Mouse (Mus musculus) liver, adult 2 months (tissue): ENCODE data around the gene Mnat1. TPM values are rescaled to one million over a fixed set of nuclear protein-coding genes. Genes with fewer than 3 reads are reported as not detected.
A peak's percentile ranks its signal among the peaks of the same experiment; 100 is the strongest.

ENCODE experiments used
- DNase-seq: peaks from one replicate; pipeline ENCODE4 v3.0.0-alpha.2; 2011; ENCODE audit warnings: low read depth, low spot score; ENCODE audit errors: extremely low read depth
- H3K27ac ChIP-seq: fragments of 200-500 bp; replicated peaks from 2 replicates; pipeline ENCODE4 v1.5.1; 2012; ENCODE audit warnings: low read depth, mild to moderate bottlenecking, control low read depth, inconsistent platforms, low read length; ENCODE audit not compliant: insufficient read depth
- H3K27me3 ChIP-seq: fragments of 200-500 bp; 2 replicates; pipeline ENCODE4 v1.6.1; 2012; ENCODE audit warnings: mild to moderate bottlenecking, moderate library complexity, low read length, inconsistent platforms; ENCODE audit not compliant: control insufficient read depth, insufficient read depth
- H3K36me3 ChIP-seq: fragments of 200-500 bp; 2 replicates; pipeline ENCODE4 v1.6.1; 2012; ENCODE audit warnings: low read length, inconsistent platforms; ENCODE audit not compliant: control insufficient read depth, insufficient read depth
- H3K4me1 ChIP-seq: fragments of 200-500 bp; 2 replicates; pipeline ENCODE4 v1.6.1; 2011; ENCODE audit warnings: low read length; ENCODE audit not compliant: control insufficient read depth, insufficient read depth
- H3K4me3 ChIP-seq: fragments of 200-500 bp; 2 replicates; pipeline ENCODE4 v1.5.1; 2011; ENCODE audit warnings: low read depth, mild to moderate bottlenecking, control low read depth, low read length, moderate library complexity; ENCODE audit not compliant: insufficient read depth
- H3K79me2 ChIP-seq: fragments of 200-500 bp; 2 replicates; pipeline ENCODE4 v1.6.1; 2012; ENCODE audit warnings: inconsistent platforms, mild to moderate bottlenecking, low read length, moderate library complexity; ENCODE audit not compliant: control insufficient read depth, insufficient read depth
- H3K9ac ChIP-seq: fragments of 200-500 bp; 2 replicates; pipeline ENCODE4 v1.6.1; 2012; ENCODE audit warnings: low read depth, mild to moderate bottlenecking, control low read depth, inconsistent platforms, low read length
- CTCF ChIP-seq: fragments of 200-500 bp; IDR thresholded peaks from 2 replicates; pipeline ENCODE4 v1.5.1; 2011; ENCODE audit warnings: low read depth, low read length, control low read depth
- POLR2A ChIP-seq: fragments of 200-500 bp; IDR thresholded peaks from 2 replicates; pipeline ENCODE4 v1.6.1; 2011; ENCODE audit warnings: low read length, control low read depth; ENCODE audit not compliant: insufficient read depth; ENCODE audit errors: extremely low read depth
- WGBS: fragments of 180-500 bp; shearing (Covaris S2); methylation state at CpG from one replicate; pipeline ENCODE4 v1.1.7; 2018; 5-methylcytosine and 5-hydroxymethylcytosine counted together
- polyA plus RNA-seq: library from polyadenylated mRNA; depleted of rRNA; stranded (reverse); fragments of >200 nt; gene quantifications from 2 replicates; pipeline ENCODE4 v1.2.3, GENCODE M21; 2012
- total RNA-seq: library from RNA; depleted of rRNA; stranded (reverse); fragments of >200 nt; gene quantifications from 2 replicates; pipeline ENCODE4 v1.2.3, GENCODE M21; 2014

Gene Mnat1
- total and polyA plus RNA-seq, 2 experiments = 3.4 to 10.6 TPM

DNA sequence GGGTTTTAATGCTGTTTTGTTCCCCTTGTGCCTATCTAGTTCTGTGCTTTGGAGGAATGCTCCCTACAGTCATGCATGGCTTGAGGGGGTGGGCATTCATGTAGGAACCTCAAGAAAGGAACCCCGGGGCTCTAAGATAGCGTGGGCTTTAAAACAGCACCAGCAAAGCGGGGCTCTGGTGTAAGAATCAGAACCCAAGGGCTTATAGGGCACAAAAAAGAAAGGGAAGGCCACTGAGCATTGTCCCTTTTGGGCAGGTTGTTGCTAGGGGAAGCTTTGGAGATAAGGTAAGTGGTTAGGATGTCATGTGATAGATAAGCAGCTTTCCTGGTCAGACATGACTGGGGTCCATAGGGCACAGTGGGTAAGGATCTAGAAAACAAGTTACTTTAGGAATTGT is 165.1 kb downstream of the Mnat1 start:
- no peak overlapping the region for H3K9ac ChIP-seq
- TF ChIP-seq POLR2A = no peak
- no peak for TF ChIP-seq CTCF
- WGBS = 86% methylated on average over 3 of the region's 3 CpGs

DNA sequence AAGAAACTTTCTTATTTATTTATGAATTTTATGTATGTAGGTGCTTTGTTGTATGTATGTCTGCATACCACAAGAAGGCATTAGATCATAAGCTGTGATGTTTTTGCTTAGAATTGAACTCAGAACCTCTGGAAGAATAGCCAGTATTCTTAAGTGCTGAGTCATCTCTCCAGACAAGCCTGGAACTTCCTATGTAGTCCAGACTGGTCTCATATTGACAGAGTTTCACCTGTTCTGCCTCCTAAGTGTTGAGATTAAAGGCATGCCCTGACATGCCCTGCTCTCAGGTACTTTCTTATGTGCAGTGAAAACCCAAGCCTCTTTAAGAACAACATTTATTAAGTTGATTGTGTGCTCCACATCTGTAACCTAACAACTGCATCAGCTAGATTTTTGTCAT is 171.4 kb downstream of the Mnat1 start:
- peaks cover 2% of the 10 kb centered on the region; the same call in 1 of the 2 replicates for H3K79me2 ChIP-seq
- no peaks in the 10 kb centered on the region for H3K27me3 ChIP-seq
- H3K9ac ChIP-seq = no peak overlapping the region
- DNase-seq = no peak
- no peak overlapping the region for H3K27ac ChIP-seq
- TF ChIP-seq POLR2A (no peak), CTCF (no peak)
- no peak overlapping the region for H3K4me3 ChIP-seq
- no peaks in the 10 kb centered on the region for H3K4me1 ChIP-seq
- H3K36me3 ChIP-seq = peaks cover 16% of the 10 kb centered on the region; the same call in 1 of the 2 replicates

More for the DNA sequence above, 165.1 kb downstream of the Mnat1 start:
- Histone ChIP-seq H3K27ac (no peak overlapping the region), H3K27me3 (no peaks in the 10 kb centered on the region), H3K36me3 (peaks cover 6% of the 10 kb centered on the region; the same call in 1 of the 2 replicates), H3K79me2 (no peaks in the 10 kb centered on the region; the same call in 1 of the 2 replicates), H3K4me3 (no peak overlapping the region), H3K4me1 (peaks cover 5% of the 10 kb centered on the region; the same call in 1 of the 2 replicates)
- no peak for DNase-seq

DNA sequence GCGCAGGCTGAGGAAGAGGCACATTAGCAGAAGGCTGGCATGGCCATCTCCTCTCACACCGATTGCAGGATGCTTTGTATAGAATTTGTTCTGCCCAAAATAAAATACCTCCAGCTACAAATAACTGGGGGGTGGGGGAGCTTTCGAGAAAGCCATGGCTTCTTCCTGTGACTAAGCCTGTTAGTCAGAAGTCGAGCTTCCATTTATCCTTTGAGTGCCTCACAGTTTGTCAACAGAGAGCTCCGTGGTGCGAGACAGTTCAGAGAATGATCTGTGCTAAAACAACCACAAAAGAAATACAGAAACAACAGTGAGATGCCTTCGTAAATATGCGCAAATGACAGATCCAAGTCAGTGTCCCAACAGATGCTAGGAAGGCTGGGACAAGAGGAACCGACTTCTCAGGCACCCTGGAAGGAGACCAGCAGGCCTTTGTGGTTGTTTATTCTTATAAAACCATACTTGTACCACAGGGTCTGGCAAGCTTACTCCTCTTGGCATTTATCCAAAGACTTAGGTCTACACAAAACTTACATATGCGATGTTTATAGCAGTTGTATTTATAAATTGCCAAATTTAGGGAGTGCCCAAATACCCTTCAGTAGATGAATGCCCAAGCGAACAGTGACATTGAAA is 172.1 kb downstream of the Mnat1 start:
- Histone ChIP-seq H3K4me1 (no peaks in the 10 kb centered on the region), H3K4me3 (no peak overlapping the region), H3K27ac (no peak overlapping the region), H3K9ac (no peak overlapping the region), H3K79me2 (peaks cover 2% of the 10 kb centered on the region; the same call in 1 of the 2 replicates), H3K27me3 (no peaks in the 10 kb centered on the region), H3K36me3 (peaks cover 16% of the 10 kb centered on the region; the same call in 1 of the 2 replicates)
- TF ChIP-seq POLR2A (no peak), CTCF (no peak)
- 87% methylated on average over 11 of the region's 11 CpGs for WGBS
- DNase-seq = no peak

DNA sequence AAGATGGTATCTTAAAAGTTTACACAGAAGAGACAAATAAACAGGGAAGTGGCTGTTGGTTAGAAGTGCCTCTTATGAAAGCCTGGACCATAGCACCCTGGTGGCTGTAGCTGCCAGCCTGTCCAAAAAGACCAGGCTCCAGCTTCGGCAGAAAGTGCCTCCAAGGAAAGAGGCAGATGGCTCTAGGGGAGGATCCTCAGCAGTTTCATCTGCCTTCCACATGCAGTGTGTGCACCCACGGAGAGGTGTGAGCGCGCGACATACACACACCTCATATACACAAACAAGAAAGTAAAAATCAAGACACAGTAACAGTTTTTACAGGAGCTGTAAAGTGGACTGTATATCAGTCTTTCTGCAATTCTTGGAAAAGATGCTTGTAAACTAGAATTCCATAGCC is 175.1 kb downstream of the Mnat1 start:
- Histone ChIP-seq H3K4me3 (no peak overlapping the region), H3K9ac (no peak overlapping the region), H3K36me3 (peaks cover 12% of the 10 kb centered on the region), H3K4me1 (no peaks in the 10 kb centered on the region), H3K27ac (no peak overlapping the region), H3K27me3 (no peaks in the 10 kb centered on the region), H3K79me2 (0 out of 2 replicates have a peak, but pooled peaks cover 2% of the 10 kb centered on the region)
- WGBS = 89% methylated on average over 5 of the region's 5 CpGs
- DNase-seq = no peak
- no peak for TF ChIP-seq POLR2A
- no peak for TF ChIP-seq CTCF

DNA sequence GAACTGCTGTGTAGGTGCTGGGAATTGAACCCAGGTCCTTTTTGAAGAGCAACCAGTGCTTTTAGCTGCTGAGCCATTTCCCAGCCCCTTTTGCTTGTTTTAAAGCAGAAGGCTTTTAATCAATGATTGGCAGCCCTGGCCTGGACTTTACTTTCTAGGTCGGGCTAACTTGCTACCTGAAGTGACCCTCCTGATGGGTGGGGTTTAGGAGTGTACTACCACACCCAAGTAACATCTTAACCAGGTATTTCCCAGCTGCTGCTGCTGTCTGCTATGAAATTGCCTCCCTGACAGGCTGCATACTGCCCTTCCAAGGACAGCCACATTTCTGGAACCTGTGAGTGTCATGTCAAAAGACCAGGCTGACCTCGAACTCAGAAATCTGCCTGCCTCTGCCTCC is 177.0 kb downstream of the Mnat1 start:
- Histone ChIP-seq H3K4me1 (no peaks in the 10 kb centered on the region; the same call in 1 of the 2 replicates), H3K79me2 (0 out of 2 replicates have a peak, but pooled peaks cover 2% of the 10 kb centered on the region), H3K27me3 (no peaks in the 10 kb centered on the region), H3K9ac (no peak overlapping the region), H3K4me3 (no peak overlapping the region), H3K36me3 (peaks cover 2% of the 10 kb centered on the region), H3K27ac (no peak overlapping the region)
- WGBS = 53% methylated on average over 2 of the region's 2 CpGs
- TF ChIP-seq POLR2A (no peak), CTCF (no peak)
- DNase-seq = peak; percentile 55

DNA sequence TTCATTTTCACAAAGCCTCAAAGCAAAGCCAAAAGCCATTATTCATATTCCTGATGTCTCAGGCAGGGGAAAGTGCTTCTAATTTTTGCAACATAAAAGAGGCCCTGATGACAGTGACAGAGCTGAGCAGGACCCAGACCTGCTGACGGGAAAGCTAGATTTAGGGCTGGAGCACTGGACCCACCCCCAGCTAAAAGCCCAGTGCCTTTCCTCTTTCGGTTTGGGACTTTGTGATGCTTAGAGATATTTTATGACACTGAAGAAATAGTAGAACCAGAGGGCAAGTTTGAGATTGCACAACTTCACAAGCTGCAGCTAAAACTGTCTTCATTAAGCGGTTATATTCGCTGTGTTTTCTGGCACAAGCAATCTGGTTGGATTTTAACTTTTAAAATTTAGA is 181.1 kb downstream of the Mnat1 start:
- H3K79me2 ChIP-seq = no peaks in the 10 kb centered on the region
- H3K4me3 ChIP-seq = no peak overlapping the region
- H3K27ac ChIP-seq = no peak overlapping the region
- peaks cover 3% of the 10 kb centered on the region; the same call in 1 of the 2 replicates for H3K36me3 ChIP-seq
- no peaks in the 10 kb centered on the region; the same call in 1 of the 2 replicates for H3K4me1 ChIP-seq
- H3K9ac ChIP-seq = no peak overlapping the region
- no peaks in the 10 kb centered on the region for H3K27me3 ChIP-seq
- peak; percentile 59 for DNase-seq
- 26% methylated on average over 4 of the region's 4 CpGs for WGBS
- TF ChIP-seq CTCF = no peak
- TF ChIP-seq POLR2A = no peak
